Comparison of ENCODE assay signal across 8 mouse cellular contexts in the genomic region with DNA sequence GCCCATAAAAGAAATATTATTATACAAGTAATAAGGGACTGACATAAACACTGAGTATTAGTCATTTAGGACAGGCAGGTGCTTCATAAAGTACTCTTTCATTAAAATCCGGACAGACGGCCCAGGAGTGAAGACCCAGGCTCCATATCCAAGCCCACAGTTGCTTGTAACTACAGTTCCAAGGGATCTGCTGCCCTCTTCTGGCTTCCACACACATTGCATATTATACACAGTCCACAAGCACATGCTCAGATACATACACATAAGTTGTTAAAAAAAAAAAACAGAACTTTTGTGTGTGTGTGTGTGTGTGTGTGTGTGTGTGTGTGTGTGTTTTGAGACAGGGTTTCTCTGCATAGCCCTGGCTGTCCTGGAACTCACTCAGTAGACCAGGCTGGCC. TPM values are rescaled to one million over a fixed set of nuclear protein-coding genes. Genes with fewer than 3 reads are reported as not detected.
DNase-seq lines count a peak whose midpoint lies in the region; ATAC-seq lines count a peak whose summit lies in the region.

No protein-coding gene starts in this region.

- ATAC-seq in megakaryocyte-erythroid progenitor cell, adult 5-6 weeks (replicated peaks; ENCODE audit: low FRiP score, low TSS enrichment, poor library complexity, severe bottlenecking): peak; percentile 86

- intact Hi-C loops in left cerebral cortex, postnatal 4 days (cut with DNase I): no loop called here
- intact Hi-C loops in left cerebral cortex, postnatal 36 days (cut with DNase I): no loop called here

- peak; percentile 5 to 28 for DNase-seq in adrenal gland, postnatal 36 days
- no peak for DNase-seq in adrenal gland, postnatal 25 days
- peak; percentile 4 for DNase-seq in left cerebral cortex, postnatal 4 days
- no peak for DNase-seq in left cerebral cortex, postnatal 36 days (ENCODE audit: low spot score in 2 of 2)
- peak; percentile 4 for DNase-seq in embryo, embryonic 11.5 days (ENCODE audit: low read depth, low spot score)
- no peak for DNase-seq in layer of hippocampus, adult 11-12 months (ENCODE audit: low spot score)
- DNase-seq in frontal cortex, postnatal 25 days (ENCODE audit: low spot score in 2 of 2): no peak

RNA-seq across cellular contexts. Expression of gene Raph1, which starts 32.0 kb away (rescaled TPM):
- total RNA-seq in adrenal gland, postnatal 36 days (2021): 100 to 1,000 TPM; 104 to 457 TPM
- total RNA-seq in adrenal gland, postnatal 25 days (2021): 89.9 and 119 TPM in 2 replicates
- total RNA-seq in left cerebral cortex, postnatal 4 days (2021): 100 to 1,000 TPM; 103 to 112 TPM
- 10 to 100 TPM; 68.4 to 83.6 TPM for total RNA-seq in left cerebral cortex, postnatal 36 days (2021)
- total RNA-seq in megakaryocyte-erythroid progenitor cell, adult 5-6 weeks (2014; fragmentation: Nextera tagmentation): 1.3 TPM in 2 replicates
- total RNA-seq in megakaryocyte-erythroid progenitor cell, adult 5-6 weeks (2017): 0.23 TPM in 2 replicates

Comparison
In these comparisons a context has a peak if more than half of its experiments do, and no peak if none do; other contexts are left out.
1. DNase-seq: peak in adrenal gland, postnatal 36 days (2 of 2), left cerebral cortex, postnatal 4 days (single experiment) and embryo, embryonic 11.5 days (single experiment); none in adrenal gland, postnatal 25 days (single experiment), left cerebral cortex, postnatal 36 days (0 of 2), layer of hippocampus, adult 11-12 months (single experiment) and frontal cortex, postnatal 25 days (0 of 2).
2. RNA of gene Raph1, which starts 32.0 kb away (total RNA-seq): 104 to 457 TPM in adrenal gland, postnatal 36 days, 103 to 112 TPM in left cerebral cortex, postnatal 4 days, 89.9 to 119 TPM in adrenal gland, postnatal 25 days and 68.4 to 83.6 TPM in left cerebral cortex, postnatal 36 days; 0.23 to 1.3 TPM in megakaryocyte-erythroid progenitor cell, adult 5-6 weeks; every median in the first group is over 10 times any median in the second.